Mouse (Mus musculus): Measurements from ENCODE around the gene Arhgef26. TPM values are rescaled to one million over a fixed set of nuclear protein-coding genes. Genes with fewer than 3 reads are reported as not detected.
A peak's percentile ranks its signal among the peaks of the same experiment; 100 is the strongest.

Gene Arhgef26
- total and polyA plus RNA-seq, 2 experiments from 2014 or later = 19.8 to 24.0 TPM

- Histone ChIP-seq H3K4me1 (ENCODE audit: insufficient read depth) (peaks cover 5% of the 10 kb centered on the region; the same call in 1 of the 2 replicates), H3K4me2 (ENCODE audit: low read depth) (no peak overlapping the region), H3K27ac (ENCODE audit: low read depth, low read length) (no peak overlapping the region), H3K9me3 (ENCODE audit: low read length) (no peaks in the 10 kb centered on the region), H3K4me3 (ENCODE audit: low read depth, low read length) (no peak overlapping the region), H3K9ac (no peak overlapping the region), H3K27me3 (ENCODE audit: insufficient read depth, low read length) (no peaks in the 10 kb centered on the region), H3K36me3 (ENCODE audit: insufficient read depth) (no peaks in the 10 kb centered on the region)
- ATAC-seq (no peak), DNase-seq (no peak)
- 95% methylated on average over 4 of the region's 4 CpGs for WGBS
- TF ChIP-seq CTCF (IDR thresholded peaks at IDR 0.05; ENCODE audit: low read depth) = no peak
Observed at GRCm38 (mm10) chr3:62414926-62415325, 76.8 kb downstream of the Arhgef26 start.

DNA sequence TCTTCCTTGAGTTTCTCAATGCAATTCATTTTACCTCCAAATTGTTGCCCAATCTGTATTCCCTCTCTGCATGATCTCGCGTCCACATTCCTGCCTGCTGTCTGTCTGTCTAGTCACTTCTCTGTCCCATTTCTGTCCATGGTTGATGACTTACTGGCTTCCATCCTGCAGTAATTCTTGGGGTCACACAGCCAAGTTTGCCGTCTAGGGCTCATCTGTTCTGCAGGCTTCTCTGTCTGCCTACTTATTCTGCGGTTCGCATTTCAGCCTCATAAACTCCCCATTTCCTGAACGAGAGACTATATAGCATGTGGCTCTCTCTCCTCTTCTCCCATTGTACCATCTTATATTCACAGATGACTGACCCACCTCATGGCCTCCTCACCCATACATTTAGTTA lies 79.3 kb downstream of the Arhgef26 start:
- H3K9ac ChIP-seq = no peak overlapping the region
- DNase-seq (no peak), ATAC-seq (no peak)
- no peaks in the 10 kb centered on the region for H3K36me3 ChIP-seq (ENCODE audit: insufficient read depth)
- no peaks in the 10 kb centered on the region for H3K27me3 ChIP-seq (ENCODE audit: insufficient read depth, low read length)
- 96% methylated on average over 6 of the region's 6 CpGs for whole genome bisulfite sequencing
- no peak overlapping the region for H3K27ac ChIP-seq (ENCODE audit: low read depth, low read length)
- H3K9me3 ChIP-seq (ENCODE audit: low read length) = no peaks in the 10 kb centered on the region
- TF ChIP-seq CTCF (IDR thresholded peaks at IDR 0.05; ENCODE audit: low read depth) = no peak
- H3K4me1 ChIP-seq (ENCODE audit: insufficient read depth) = no peaks in the 10 kb centered on the region
- H3K4me3 ChIP-seq (ENCODE audit: low read depth, low read length) = no peak overlapping the region
- H3K4me2 ChIP-seq (ENCODE audit: low read depth) = no peak overlapping the region

DNA sequence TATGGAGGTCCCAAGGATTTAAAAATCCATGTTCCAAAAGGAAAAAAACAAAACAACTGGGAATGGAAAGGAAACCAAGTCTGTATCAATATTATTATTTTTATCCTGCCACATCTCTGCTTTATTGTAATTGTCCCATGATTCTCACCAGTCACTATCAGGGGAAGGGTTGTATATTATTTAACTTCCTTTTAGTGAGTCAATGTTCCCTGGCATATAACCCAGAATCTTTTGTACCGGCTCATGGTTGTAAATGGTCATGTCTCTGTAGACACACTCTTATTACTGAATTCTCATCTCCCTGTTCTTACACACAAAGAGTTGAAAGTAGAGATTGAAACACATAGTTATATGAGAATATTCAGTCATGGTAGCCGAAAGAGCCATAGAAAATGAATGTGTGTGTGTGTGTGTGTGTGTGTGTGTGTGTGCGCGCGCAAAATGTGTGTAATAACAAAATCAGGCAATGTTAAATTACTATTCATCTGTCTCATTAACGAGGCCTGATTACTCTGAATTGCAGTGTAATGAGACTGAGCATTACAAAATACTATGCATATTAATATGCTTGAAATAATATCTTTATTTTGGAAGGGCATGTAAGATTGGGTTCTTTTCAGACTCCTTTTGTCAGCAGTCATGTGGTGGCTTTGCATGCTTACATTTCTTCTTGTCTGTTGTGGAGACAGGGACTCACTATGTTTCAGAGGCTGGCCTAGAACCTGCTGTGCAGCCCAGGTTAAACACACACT lies 80.4 kb downstream of the Arhgef26 start:
- WGBS = 73% methylated on average over 6 of the region's 6 CpGs
- DNase-seq = no peak

GRCm38 (mm10) chr3:62433675-62434074 lies 95.5 kb downstream of the Arhgef26 start:
- no peak for ATAC-seq
- Histone ChIP-seq H3K4me1 (ENCODE audit: insufficient read depth) (no peaks in the 10 kb centered on the region), H3K36me3 (ENCODE audit: insufficient read depth) (no peaks in the 10 kb centered on the region), H3K4me2 (ENCODE audit: low read depth) (no peak overlapping the region), H3K9me3 (ENCODE audit: low read length) (no peaks in the 10 kb centered on the region), H3K27me3 (ENCODE audit: insufficient read depth, low read length) (no peaks in the 10 kb centered on the region), H3K4me3 (ENCODE audit: low read depth, low read length) (no peak overlapping the region), H3K9ac (no peak overlapping the region), H3K27ac (ENCODE audit: low read depth, low read length) (no peak overlapping the region)
- TF ChIP-seq CTCF (IDR thresholded peaks at IDR 0.05; ENCODE audit: low read depth) = no peak
- WGBS = 80% methylated on average over 4 of the region's 4 CpGs
- no peak for DNase-seq

More for the DNA sequence above, 80.4 kb downstream of the Arhgef26 start:
- no peak overlapping the region for H3K9ac ChIP-seq
- no peak overlapping the region for H3K27ac ChIP-seq (ENCODE audit: low read depth, low read length)
- no peak overlapping the region for H3K4me3 ChIP-seq (ENCODE audit: low read depth, low read length)
- no peaks in the 10 kb centered on the region for H3K27me3 ChIP-seq (ENCODE audit: insufficient read depth, low read length)
- H3K9me3 ChIP-seq (ENCODE audit: low read length) = no peaks in the 10 kb centered on the region
- no peaks in the 10 kb centered on the region for H3K36me3 ChIP-seq (ENCODE audit: insufficient read depth)
- no peak for TF ChIP-seq CTCF (IDR thresholded peaks at IDR 0.05; ENCODE audit: low read depth)
- no peaks in the 10 kb centered on the region for H3K4me1 ChIP-seq (ENCODE audit: insufficient read depth)
- peak; percentile 60; the same call in 1 of the 2 replicates for ATAC-seq
- H3K4me2 ChIP-seq (ENCODE audit: low read depth) = no peak overlapping the region

DNA sequence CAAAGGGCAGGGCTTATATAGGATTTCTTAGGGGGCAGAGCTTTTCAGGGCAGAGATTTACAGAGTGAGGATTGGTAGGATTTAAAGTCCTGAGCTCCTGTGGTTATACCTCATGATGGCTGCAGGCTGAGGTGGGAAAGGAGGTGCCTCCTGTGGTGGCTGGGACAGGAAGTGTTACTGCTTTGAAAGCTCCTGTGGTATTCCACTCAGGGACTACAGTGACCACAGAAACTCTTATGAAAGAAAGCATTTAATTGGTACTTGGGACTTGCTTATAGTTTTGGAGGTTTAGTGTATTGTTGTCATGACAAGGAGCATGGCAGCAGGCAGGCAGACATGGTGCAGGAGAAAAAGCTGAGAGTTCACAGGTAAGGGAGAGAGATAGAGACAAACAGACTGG lies 97.8 kb downstream of the Arhgef26 start:
- no peak for TF ChIP-seq CTCF (IDR thresholded peaks at IDR 0.05; ENCODE audit: low read depth)
- H3K27ac ChIP-seq (ENCODE audit: low read depth, low read length) = no peak overlapping the region
- ATAC-seq (no peak), DNase-seq (no peak)
- H3K9ac ChIP-seq = no peak overlapping the region
- H3K36me3 ChIP-seq (ENCODE audit: insufficient read depth) = no peaks in the 10 kb centered on the region
- no peaks in the 10 kb centered on the region for H3K4me1 ChIP-seq (ENCODE audit: insufficient read depth)
- no peak overlapping the region for H3K4me3 ChIP-seq (ENCODE audit: low read depth, low read length)
- no peaks in the 10 kb centered on the region for H3K9me3 ChIP-seq (ENCODE audit: low read length)
- no peaks in the 10 kb centered on the region for H3K27me3 ChIP-seq (ENCODE audit: insufficient read depth, low read length)
- H3K4me2 ChIP-seq (ENCODE audit: low read depth) = no peak overlapping the region

GRCm38 (mm10) chr3:62440431-62440969 lies 102.4 kb downstream of the Arhgef26 start:
- no peak overlapping the region for H3K27ac ChIP-seq (ENCODE audit: low read depth, low read length)
- no peak overlapping the region for H3K4me2 ChIP-seq (ENCODE audit: low read depth)
- DNase-seq (no peak), ATAC-seq (no peak)
- no peaks in the 10 kb centered on the region for H3K27me3 ChIP-seq (ENCODE audit: insufficient read depth, low read length)
- WGBS = 26% methylated on average over 5 of the region's 5 CpGs
- H3K9me3 ChIP-seq (ENCODE audit: low read length) = no peaks in the 10 kb centered on the region
- no peak overlapping the region for H3K4me3 ChIP-seq (ENCODE audit: low read depth, low read length)
- TF ChIP-seq CTCF (IDR thresholded peaks at IDR 0.05; ENCODE audit: low read depth) = no peak
- no peak overlapping the region for H3K9ac ChIP-seq
- H3K4me1 ChIP-seq (ENCODE audit: insufficient read depth) = no peaks in the 10 kb centered on the region
- H3K36me3 ChIP-seq (ENCODE audit: insufficient read depth) = no peaks in the 10 kb centered on the region

- H3K4me1 ChIP-seq (ENCODE audit: insufficient read depth) = no peaks in the 10 kb centered on the region
- DNase-seq (no peak), ATAC-seq (no peak)
- H3K9ac ChIP-seq = no peak overlapping the region
- H3K4me2 ChIP-seq (ENCODE audit: low read depth) = no peak overlapping the region
- no peak for TF ChIP-seq CTCF (IDR thresholded peaks at IDR 0.05; ENCODE audit: low read depth)
- H3K9me3 ChIP-seq (ENCODE audit: low read length) = no peaks in the 10 kb centered on the region
- 83% methylated on average over 12 of the region's 12 CpGs for WGBS
- no peaks in the 10 kb centered on the region for H3K36me3 ChIP-seq (ENCODE audit: insufficient read depth)
- no peak overlapping the region for H3K4me3 ChIP-seq (ENCODE audit: low read depth, low read length)
- H3K27me3 ChIP-seq (ENCODE audit: insufficient read depth, low read length) = no peaks in the 10 kb centered on the region
- no peak overlapping the region for H3K27ac ChIP-seq (ENCODE audit: low read depth, low read length)
Observed at GRCm38 (mm10) chr3:62443582-62444194, 105.5 kb downstream of the Arhgef26 start.

Measured in forebrain, postnatal 0 days (tissue).